Mouse (Mus musculus): ENCODE data around the gene Hc. TPM values are rescaled to one million over a fixed set of nuclear protein-coding genes. Genes with fewer than 3 reads are reported as not detected.

Gene Hc
- polyA plus RNA-seq, 1 experiment from 2014 or later = 0.19 TPM

Other genes starting within 250 kb of the Hc start
- 55.0 and 66.1 TPM in 2 replicates for gene Fbxw2, start 235.1 kb downstream of the Hc start, polyA plus RNA-seq (2015; fragmentation: Nextera tagmentation; extraction: Ambion mirVana)
- not detected in 2 replicates for gene Gm34653, start 228.4 kb downstream of the Hc start, polyA plus RNA-seq (2015; fragmentation: Nextera tagmentation; extraction: Ambion mirVana)
- 0.14 and 0.20 TPM in 2 replicates for gene Cutal, start 187.0 kb downstream of the Hc start, polyA plus RNA-seq (2015; fragmentation: Nextera tagmentation; extraction: Ambion mirVana)
- 58.2 and 59.0 TPM in 2 replicates for gene Psmd5, start 186.5 kb downstream of the Hc start, polyA plus RNA-seq (2015; fragmentation: Nextera tagmentation; extraction: Ambion mirVana)
- 3.0 and 3.2 TPM in 2 replicates for gene Phf19, start 147.4 kb downstream of the Hc start, polyA plus RNA-seq (2015; fragmentation: Nextera tagmentation; extraction: Ambion mirVana)
- gene Traf1, start 99.7 kb downstream of the Hc start, polyA plus RNA-seq (2015; fragmentation: Nextera tagmentation; extraction: Ambion mirVana) = 1.7 and 1.9 TPM in 2 replicates
- gene AI182371, start 40.1 kb upstream of the Hc start, polyA plus RNA-seq (2015; fragmentation: Nextera tagmentation; extraction: Ambion mirVana) = 0.35 and 0.74 TPM in 2 replicates
- gene Cntrl, start 48.1 kb upstream of the Hc start, polyA plus RNA-seq (2015; fragmentation: Nextera tagmentation; extraction: Ambion mirVana) = 16.2 and 16.5 TPM in 2 replicates
- 228 and 262 TPM in 2 replicates for gene Rab14, start 139.7 kb upstream of the Hc start, polyA plus RNA-seq (2015; fragmentation: Nextera tagmentation; extraction: Ambion mirVana)
- gene Gsn, start 194.9 kb upstream of the Hc start, polyA plus RNA-seq (2015; fragmentation: Nextera tagmentation; extraction: Ambion mirVana) = 205 and 215 TPM in 2 replicates

Data from heart, embryonic 13.5 days (tissue).